Mouse (Mus musculus) heart, embryonic 16.5 days (tissue): Measurements from ENCODE around the gene Rnf151. TPM values are rescaled to one million over a fixed set of nuclear protein-coding genes. Genes with fewer than 3 reads are reported as not detected.
"Not testable (repeated sequence)": the region's sequence is repeated elsewhere in the genome, so short reads cannot be mapped to it uniquely, and the experiment has no call there.

Experiments
- ATAC-seq: fragments of 200-750 bp; cut with Nextera tagmentation; replicated peaks from 2 replicates; pipeline ENCODE4 v1.8.0; 2017; ENCODE audit warnings: moderate number of reproducible peaks; ENCODE audit not compliant: insufficient read depth, low FRiP score; ENCODE audit errors: extremely low read depth
- H3K27ac ChIP-seq: fragments of 300-500 bp; sonication (generic); 2 replicates; pipeline ENCODE4 v1.5.1; 2014; ENCODE audit warnings: mild to moderate bottlenecking, low read length, control low read depth, moderate library complexity
- H3K27me3 ChIP-seq: fragments of 300-500 bp; sonication (generic); 2 replicates; pipeline ENCODE4 v1.6.1; 2014; ENCODE audit warnings: low read length, mixed read lengths; ENCODE audit not compliant: control insufficient read depth, insufficient read depth
- H3K36me3 ChIP-seq: fragments of 300-500 bp; sonication (generic); 2 replicates; pipeline ENCODE4 v1.6.1; 2014; ENCODE audit not compliant: control insufficient read depth, insufficient read depth
- H3K4me1 ChIP-seq: fragments of 300-500 bp; sonication (generic); 2 replicates; pipeline ENCODE4 v1.6.1; 2014; ENCODE audit warnings: low read length, mixed read lengths; ENCODE audit not compliant: control insufficient read depth, insufficient read depth
- H3K4me2 ChIP-seq: fragments of 300-500 bp; sonication (generic); 2 replicates; pipeline ENCODE4 v1.6.1; 2014; ENCODE audit warnings: low read depth, mild to moderate bottlenecking, control low read depth, low read length
- H3K4me3 ChIP-seq: fragments of 300-500 bp; sonication (generic); 2 replicates; pipeline ENCODE4 v1.5.1; 2014; ENCODE audit warnings: mild to moderate bottlenecking, control low read depth, low read length
- H3K9ac ChIP-seq: fragments of 300-500 bp; sonication (generic); 2 replicates; pipeline ENCODE4 v1.6.1; 2014; ENCODE audit warnings: low read length, control low read depth
- H3K9me3 ChIP-seq: fragments of 300-500 bp; sonication (generic); replicated peaks from 2 replicates; pipeline ENCODE4 v1.6.1; 2016; ENCODE audit warnings: low read length; ENCODE audit not compliant: control insufficient read depth
- whole genome bisulfite sequencing: fragments of 180-500 bp; shearing (Covaris S2); extraction: QIAGEN DNeasy Blood & Tissue Kit; methylation state at CpG from one replicate; pipeline ENCODE4 v1.1.7; 2014; 5-methylcytosine and 5-hydroxymethylcytosine counted together
- polyA plus RNA-seq: library from polyadenylated mRNA; unstranded; fragments of >200 nt; fragmentation: Nextera tagmentation; extraction: Ambion mirVana; gene quantifications from 2 replicates; pipeline ENCODE4 v1.2.1, GENCODE M21; 2015

Rnf151 gene
- polyA plus RNA-seq, 1 experiment from 2014 or later = not detected

- H3K27me3 ChIP-seq = no peaks in the 10 kb centered on the region
- ATAC-seq = no peak
- no peak overlapping the region for H3K9ac ChIP-seq
- H3K4me3 ChIP-seq = no peak overlapping the region
- no peak overlapping the region for H3K4me2 ChIP-seq
- H3K36me3 ChIP-seq = peaks cover 41% of the 10 kb centered on the region
- 90% methylated on average over 24 of the region's 24 CpGs for WGBS
- H3K4me1 ChIP-seq = peaks cover 5% of the 10 kb centered on the region
- H3K9me3 ChIP-seq = no peaks in the 10 kb centered on the region
- H3K27ac ChIP-seq = no peak overlapping the region
Observed at GRCm38 (mm10) chr17:24677500-24678080, 40.3 kb downstream of the Rnf151 start.

- Histone ChIP-seq H3K27me3 (no peaks in the 10 kb centered on the region), H3K4me3 (no peak overlapping the region), H3K9ac (no peak overlapping the region), H3K9me3 (no peaks in the 10 kb centered on the region), H3K27ac (no peak overlapping the region), H3K4me2 (no peak overlapping the region), H3K36me3 (peaks cover 37% of the 10 kb centered on the region), H3K4me1 (peaks cover 11% of the 10 kb centered on the region)
- 92% methylated on average over 5 of the region's 5 CpGs for WGBS
- no peak for ATAC-seq
Observed at GRCm38 (mm10) chr17:24676877-24677276, 41.0 kb downstream of the Rnf151 start.

- peaks cover 33% of the 10 kb centered on the region for H3K36me3 ChIP-seq
- H3K27ac ChIP-seq = no peak overlapping the region
- no peak for ATAC-seq
- H3K4me2 ChIP-seq = no peak overlapping the region
- H3K4me1 ChIP-seq = peaks cover 18% of the 10 kb centered on the region
- WGBS = 60% methylated on average over 2 of the region's 2 CpGs
- no peaks in the 10 kb centered on the region for H3K9me3 ChIP-seq
- H3K4me3 ChIP-seq = no peak overlapping the region
- no peak overlapping the region for H3K9ac ChIP-seq
- H3K27me3 ChIP-seq = no peaks in the 10 kb centered on the region
Observed at GRCm38 (mm10) chr17:24676187-24676586, 41.7 kb downstream of the Rnf151 start.

GRCm38 (mm10) chr17:24674277-24674676 lies 43.6 kb downstream of the Rnf151 start:
- no peak for ATAC-seq
- H3K27ac ChIP-seq = no peak overlapping the region
- H3K9me3 ChIP-seq = no peaks in the 10 kb centered on the region
- WGBS = 59% methylated on average over 7 of the region's 7 CpGs
- H3K4me3 ChIP-seq = no peak overlapping the region
- peaks cover 19% of the 10 kb centered on the region for H3K36me3 ChIP-seq
- peaks cover 28% of the 10 kb centered on the region for H3K4me1 ChIP-seq
- no peak overlapping the region for H3K4me2 ChIP-seq
- H3K27me3 ChIP-seq = no peaks in the 10 kb centered on the region
- no peak overlapping the region for H3K9ac ChIP-seq

- H3K4me1 ChIP-seq = peaks cover 33% of the 10 kb centered on the region
- H3K9ac ChIP-seq = peak overlapping the region; percentile 97; the same call in 1 of the 2 replicates
Observed at GRCm38 (mm10) chr17:24672141-24672540, 45.7 kb downstream of the Rnf151 start.

GRCm38 (mm10) chr17:24671346-24671745 lies 46.5 kb downstream of the Rnf151 start:
- Histone ChIP-seq H3K4me1 (peaks cover 33% of the 10 kb centered on the region), H3K4me2 (peak overlapping the region; percentile 79; the same call in 1 of the 2 replicates), H3K9ac (peak overlapping the region; percentile 97), H3K27ac (no peak overlapping the region), H3K4me3 (no peak overlapping the region), H3K36me3 (no peaks in the 10 kb centered on the region), H3K27me3 (no peaks in the 10 kb centered on the region), H3K9me3 (no peaks in the 10 kb centered on the region)
- no peak for ATAC-seq
- WGBS = 58% methylated on average over 5 of the region's 5 CpGs

More at GRCm38 (mm10) chr17:24672141-24672540, 45.7 kb downstream of the Rnf151 start:
- Histone ChIP-seq H3K27ac (peak overlapping the region; percentile 42; the same call in 1 of the 2 replicates), H3K4me2 (peak overlapping the region; percentile 42), H3K9me3 (no peaks in the 10 kb centered on the region), H3K4me3 (no peak overlapping the region), H3K36me3 (peaks cover 3% of the 10 kb centered on the region; the same call in 1 of the 2 replicates), H3K27me3 (no peaks in the 10 kb centered on the region)
- WGBS = 24% methylated on average over 5 of the region's 5 CpGs
- ATAC-seq = no peak

- no peaks in the 10 kb centered on the region for H3K27me3 ChIP-seq
- H3K4me3 ChIP-seq = peak overlapping the region; percentile 91
- H3K36me3 ChIP-seq = no peaks in the 10 kb centered on the region
- H3K4me2 ChIP-seq = peak overlapping the region; percentile 79
- H3K4me1 ChIP-seq = peaks cover 30% of the 10 kb centered on the region
- no peaks in the 10 kb centered on the region for H3K9me3 ChIP-seq
- peak overlapping the region; percentile 97 for H3K9ac ChIP-seq
- 8% methylated on average over 8 of the region's 8 CpGs for WGBS
- peak overlapping the region; percentile 87 for H3K27ac ChIP-seq
- ATAC-seq = no peak
Observed at GRCm38 (mm10) chr17:24670246-24670844, 47.5 kb downstream of the Rnf151 start.

- no peaks in the 10 kb centered on the region for H3K36me3 ChIP-seq
- 0% methylated on average over 76 of the region's 80 CpGs for WGBS
- H3K4me2 ChIP-seq = peak within 1 kb of the TSS; percentile 79
- peak within 1 kb of the TSS; percentile 97 for H3K9ac ChIP-seq
- peak within 1 kb of the TSS; percentile 91 for H3K4me3 ChIP-seq
- peaks cover 30% of the 10 kb centered on the region for H3K4me1 ChIP-seq
- H3K27ac ChIP-seq = peak within 1 kb of the TSS; percentile 87
- peak; percentile 98 for ATAC-seq
- no peaks in the 10 kb centered on the region for H3K9me3 ChIP-seq
- no peaks in the 10 kb centered on the region for H3K27me3 ChIP-seq
Observed at GRCm38 (mm10) chr17:24669545-24670245, 48.2 kb downstream of the Rnf151 start, which contains the start of gene Zfp598. TSS of gene Zfp598 (plus strand) at chr17:24669687.

- not testable (repeated sequence) for H3K36me3 ChIP-seq, ATAC-seq, H3K9me3 ChIP-seq, H3K27me3 ChIP-seq
- H3K27ac ChIP-seq = peak overlapping the region; percentile 63
- H3K9ac ChIP-seq = peak overlapping the region; percentile 97
- 5% methylated on average over 15 of the region's 15 CpGs for WGBS
- H3K4me2 ChIP-seq = peak overlapping the region; percentile 69
- peak overlapping the region; percentile 91 for H3K4me3 ChIP-seq
- peaks cover 30% of the 10 kb centered on the region for H3K4me1 ChIP-seq
Observed at GRCm38 (mm10) chr17:24669214-24669544, 48.7 kb downstream of the Rnf151 start.
